Mouse (Mus musculus) E14TG2a.4 (cell line): ENCODE measurements around the gene Natd1.

ENCODE experiments used
- H3K27me3 ChIP-seq: 2 replicates; pipeline ENCODE4 v1.6.1; 2014; ENCODE audit warnings: low read length, control low read depth; ENCODE audit not compliant: insufficient read depth
- H3K36me3 ChIP-seq: 2 replicates; pipeline ENCODE4 v1.6.1; 2014; ENCODE audit warnings: low read length, control low read depth; ENCODE audit not compliant: insufficient read depth
- H3K4me1 ChIP-seq: replicated peaks from 2 replicates; pipeline ENCODE4 v1.6.1; 2014; ENCODE audit warnings: low read depth, low read length, control low read depth
- H3K4me3 ChIP-seq: replicated peaks from 2 replicates; pipeline ENCODE4 v1.5.1; 2014; ENCODE audit warnings: mild to moderate bottlenecking, low read length
- H3K9me3 ChIP-seq: 2 replicates; pipeline ENCODE4 v1.6.1; 2014; ENCODE audit warnings: low read length, control low read depth
- CTCF ChIP-seq: conservative IDR thresholded peaks from 2 replicates; pipeline ENCODE4 v1.5.1; 2014; ENCODE audit warnings: low read length
- NANOG ChIP-seq: IDR thresholded peaks from 2 replicates; pipeline ENCODE4 v1.6.1; 2014; ENCODE audit warnings: borderline replicate concordance, low read length, mixed read lengths
- POU5F1 ChIP-seq: IDR thresholded peaks from 2 replicates; pipeline ENCODE4 v1.6.1; 2014; ENCODE audit warnings: low read length, borderline replicate concordance

Natd1 gene

GRCm38 (mm10) chr11:60952362-60952761 is 37.8 kb upstream of the Natd1 start:
- H3K4me3 ChIP-seq, result no peak overlapping the region
- peaks cover 6% of the 10 kb centered on the region for H3K27me3 ChIP-seq
- H3K36me3 ChIP-seq, result peaks cover 62% of the 10 kb centered on the region
- H3K4me1 ChIP-seq, result peaks cover 38% of the 10 kb centered on the region
- TF ChIP-seq NANOG, result no peak
- TF ChIP-seq POU5F1, result no peak
- TF ChIP-seq CTCF, result no peak
- H3K9me3 ChIP-seq, result no peaks in the 10 kb centered on the region

- TF ChIP-seq POU5F1 (no peak), NANOG (no peak), CTCF (no peak)
- H3K27me3 ChIP-seq, result peaks cover 3% of the 10 kb centered on the region
- H3K4me1 ChIP-seq, result peaks cover 38% of the 10 kb centered on the region
- H3K4me3 ChIP-seq, result no peak overlapping the region
- no peaks in the 10 kb centered on the region for H3K9me3 ChIP-seq
- peaks cover 66% of the 10 kb centered on the region for H3K36me3 ChIP-seq
These were observed 37.3 kb upstream of the Natd1 start for GRCm38 (mm10) chr11:60951896-60952295.

DNA sequence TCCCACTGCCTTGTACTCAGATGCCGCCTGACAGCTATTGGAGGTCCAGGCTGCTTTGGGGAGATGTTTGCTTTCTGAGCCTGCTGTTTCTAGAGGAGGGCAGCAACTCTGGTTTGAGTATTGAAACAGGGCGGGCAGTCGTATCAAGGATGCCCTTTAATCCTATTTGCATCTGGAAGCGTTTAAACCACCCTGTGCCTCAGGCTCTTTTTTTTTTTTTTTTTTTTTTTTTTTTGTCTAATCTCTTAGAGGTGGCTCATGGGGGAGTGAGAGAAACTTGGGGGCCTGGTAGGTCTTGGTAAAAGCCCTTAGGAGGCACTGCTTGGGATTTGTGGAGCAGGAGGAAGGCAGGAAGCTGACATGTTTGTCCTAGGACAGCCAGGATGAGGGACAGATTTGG is 30.5 kb upstream of the Natd1 start:
- Histone ChIP-seq H3K36me3 (peaks cover 95% of the 10 kb centered on the region), H3K27me3 (no peaks in the 10 kb centered on the region), H3K4me3 (no peak overlapping the region), H3K4me1 (peaks cover 55% of the 10 kb centered on the region), H3K9me3 (no peaks in the 10 kb centered on the region)
- TF ChIP-seq POU5F1, result no peak
- TF ChIP-seq CTCF, result no peak
- TF ChIP-seq NANOG, result no peak

- Histone ChIP-seq H3K27me3 (no peaks in the 10 kb centered on the region), H3K4me3 (no peak overlapping the region), H3K9me3 (no peaks in the 10 kb centered on the region), H3K4me1 (peaks cover 78% of the 10 kb centered on the region), H3K36me3 (peaks cover 93% of the 10 kb centered on the region)
- TF ChIP-seq POU5F1 (no peak), CTCF (no peak), NANOG (no peak)
These were observed 27.9 kb upstream of the Natd1 start for GRCm38 (mm10) chr11:60942263-60943015.

DNA sequence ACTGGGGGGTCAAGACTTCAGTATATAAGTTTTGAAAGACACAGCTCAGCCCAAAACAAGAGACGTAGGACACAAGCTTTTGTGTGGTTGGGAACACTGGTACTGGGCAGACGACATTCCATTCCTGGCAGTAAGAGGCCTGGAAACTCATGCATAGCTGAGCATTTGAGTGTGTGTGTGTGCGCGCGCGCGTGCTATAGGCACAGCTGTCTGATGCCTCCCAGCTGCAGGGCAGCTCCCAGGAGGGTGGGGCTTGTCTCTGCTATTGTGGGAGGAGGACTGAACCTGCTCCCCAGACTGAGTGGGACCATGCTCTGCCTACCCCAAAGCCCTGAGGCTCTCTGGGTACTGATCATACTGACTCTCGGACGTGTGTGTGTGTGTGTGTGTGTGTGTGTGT is 26.8 kb upstream of the Natd1 start:
- Histone ChIP-seq H3K36me3 (peaks cover 93% of the 10 kb centered on the region), H3K9me3 (no peaks in the 10 kb centered on the region), H3K4me1 (peaks cover 85% of the 10 kb centered on the region), H3K27me3 (no peaks in the 10 kb centered on the region), H3K4me3 (no peak overlapping the region)
- no peak for TF ChIP-seq NANOG
- TF ChIP-seq CTCF, result no peak

DNA sequence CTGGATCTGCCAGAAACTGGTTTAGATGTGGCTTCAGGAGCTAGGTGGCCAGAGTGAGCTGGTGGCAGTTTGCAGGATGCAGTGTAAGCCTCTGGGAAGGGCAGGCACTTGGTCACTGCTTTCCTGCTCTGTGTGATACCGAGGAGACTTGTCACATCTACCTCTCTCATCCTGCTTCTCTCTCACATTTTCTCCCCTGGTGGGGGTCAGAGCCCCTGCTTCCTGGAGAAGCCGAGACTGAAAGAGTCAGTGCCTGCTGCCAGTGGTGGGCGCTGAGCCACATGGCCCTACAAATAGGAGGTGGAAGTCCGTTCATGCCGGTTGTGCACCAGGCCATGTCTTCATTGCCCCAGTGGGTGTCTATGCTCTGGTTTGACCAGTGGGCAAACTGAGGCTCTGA is 26.0 kb upstream of the Natd1 start:
- Histone ChIP-seq H3K9me3 (no peaks in the 10 kb centered on the region), H3K4me1 (peaks cover 84% of the 10 kb centered on the region), H3K36me3 (peaks cover 93% of the 10 kb centered on the region), H3K27me3 (no peaks in the 10 kb centered on the region), H3K4me3 (no peak overlapping the region)
- no peak for TF ChIP-seq CTCF
- no peak for TF ChIP-seq NANOG
- TF ChIP-seq POU5F1, result no peak

- Histone ChIP-seq H3K36me3 (peaks cover 92% of the 10 kb centered on the region), H3K9me3 (no peaks in the 10 kb centered on the region), H3K4me3 (no peak overlapping the region)
These were observed 24.9 kb upstream of the Natd1 start for GRCm38 (mm10) chr11:60939487-60939886.

DNA sequence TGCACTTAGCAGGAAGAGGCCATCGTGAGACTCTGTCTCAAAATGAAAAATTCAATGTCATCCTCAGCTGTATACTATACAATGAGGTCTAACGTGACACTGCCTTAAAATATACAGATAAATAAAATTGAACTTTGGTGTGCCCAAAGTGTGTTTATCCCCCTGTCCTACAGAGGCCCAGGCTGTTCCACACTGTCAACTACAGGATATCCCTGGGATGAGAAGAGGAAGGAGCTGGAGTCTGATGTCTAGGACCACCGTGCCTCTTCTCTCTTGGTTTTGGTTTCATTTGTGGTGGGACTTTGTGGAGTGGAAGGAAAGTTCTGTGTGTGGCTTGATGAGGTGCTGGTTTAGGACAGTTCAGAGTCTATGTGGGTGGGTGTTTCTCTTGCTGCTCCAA is 23.1 kb upstream of the Natd1 start:
- Histone ChIP-seq H3K36me3 (peaks cover 86% of the 10 kb centered on the region), H3K4me3 (no peak overlapping the region), H3K27me3 (no peaks in the 10 kb centered on the region), H3K4me1 (peaks cover 90% of the 10 kb centered on the region), H3K9me3 (no peaks in the 10 kb centered on the region)
- TF ChIP-seq CTCF (no peak), POU5F1 (no peak), NANOG (no peak)

More at GRCm38 (mm10) chr11:60939487-60939886, 24.9 kb upstream of the Natd1 start:
- TF ChIP-seq NANOG (no peak), CTCF (no peak), POU5F1 (no peak)
- peaks cover 83% of the 10 kb centered on the region for H3K4me1 ChIP-seq
- H3K27me3 ChIP-seq, result no peaks in the 10 kb centered on the region

GRCm38 (mm10) chr11:60935975-60936373 is 21.4 kb upstream of the Natd1 start:
- no peak overlapping the region for H3K4me3 ChIP-seq
- no peaks in the 10 kb centered on the region for H3K9me3 ChIP-seq
- H3K36me3 ChIP-seq, result peaks cover 75% of the 10 kb centered on the region
- TF ChIP-seq POU5F1, result no peak
- no peak for TF ChIP-seq CTCF
- TF ChIP-seq NANOG, result no peak
- H3K27me3 ChIP-seq, result no peaks in the 10 kb centered on the region
- H3K4me1 ChIP-seq, result peaks cover 83% of the 10 kb centered on the region
